Mouse (Mus musculus) G1E (cell line): ENCODE data around the gene Pp2d1.

Experiments
- CTCF ChIP-seq: IDR thresholded peaks from 2 replicates; pipeline ENCODE4 v1.5.1; 2012; ENCODE audit warnings: low read depth, low read length, inconsistent platforms, mixed read lengths
- GATA1 ChIP-seq: IDR thresholded peaks from 2 replicates; pipeline ENCODE4 v1.6.1; 2012; ENCODE audit warnings: borderline replicate concordance, low read length, inconsistent platforms, mixed read lengths
- GATA2 ChIP-seq: IDR thresholded peaks from 2 replicates; pipeline ENCODE4 v1.6.1; 2012; ENCODE audit warnings: low read depth, low read length, inconsistent platforms, borderline replicate concordance
- POLR2AphosphoS5 ChIP-seq: IDR thresholded peaks from 2 replicates; pipeline ENCODE4 v1.6.1; 2012; ENCODE audit warnings: low read depth, low read length, inconsistent platforms; ENCODE audit not compliant: insufficient replicate concordance
- TAL1 ChIP-seq: conservative IDR thresholded peaks from 2 replicates; pipeline ENCODE4 v1.6.1; 2012; ENCODE audit warnings: low read depth, low read length, inconsistent platforms, mixed read lengths

GRCm38 (mm10) chr17:53551306-53552299 lies 12.4 kb upstream of the Pp2d1 start:
- no peak for TF ChIP-seq CTCF
- no peak for TF ChIP-seq POLR2AphosphoS5
- no peak for TF ChIP-seq GATA1
- TF ChIP-seq GATA2, result no peak
- TF ChIP-seq TAL1, result no peak
